Mouse (Mus musculus) midbrain, embryonic 14.5 days (tissue): ENCODE data around the gene Pum1. TPM values are rescaled to one million over a fixed set of nuclear protein-coding genes. Genes with fewer than 3 reads are reported as not detected.

Source experiments
- ATAC-seq: fragments of 200-750 bp; cut with Nextera tagmentation; 2 replicates; pipeline ENCODE4 v1.8.0; 2017; ENCODE audit warnings: moderate number of reproducible peaks, moderate library complexity; ENCODE audit not compliant: low FRiP score, low TSS enrichment
- DNase-seq: peaks from one replicate; pipeline ENCODE4 v3.0.0-alpha.2; 2015
- H3K27ac ChIP-seq: fragments of 300-500 bp; sonication (generic); replicated peaks from 2 replicates; pipeline ENCODE4 v1.5.1; 2014; ENCODE audit warnings: mild to moderate bottlenecking, low read depth, low read length, moderate library complexity
- H3K27me3 ChIP-seq: fragments of 300-500 bp; sonication (generic); 2 replicates; pipeline ENCODE4 v1.6.1; 2014; ENCODE audit warnings: low read length, control low read depth, mixed read lengths; ENCODE audit not compliant: control insufficient read depth, insufficient read depth
- H3K36me3 ChIP-seq: fragments of 300-500 bp; sonication (generic); 2 replicates; pipeline ENCODE4 v1.6.1; 2014; ENCODE audit warnings: low read length, control low read depth; ENCODE audit not compliant: control insufficient read depth, insufficient read depth
- H3K4me1 ChIP-seq: fragments of 300-500 bp; sonication (generic); 2 replicates; pipeline ENCODE4 v1.6.1; 2014; ENCODE audit warnings: mild to moderate bottlenecking, antibody characterized with exemption, low read length, control low read depth; ENCODE audit not compliant: control insufficient read depth, insufficient read depth
- H3K4me2 ChIP-seq: fragments of 300-500 bp; sonication (generic); 2 replicates; pipeline ENCODE4 v1.6.1; 2014; ENCODE audit warnings: mild to moderate bottlenecking, low read length, moderate library complexity
- H3K4me3 ChIP-seq: fragments of 300-500 bp; sonication (generic); replicated peaks from 2 replicates; pipeline ENCODE4 v1.5.1; 2014; ENCODE audit warnings: low read depth, low read length
- H3K9ac ChIP-seq: fragments of 300-500 bp; sonication (generic); replicated peaks from 2 replicates; pipeline ENCODE4 v1.6.1; 2014; ENCODE audit warnings: mild to moderate bottlenecking, low read length, moderate library complexity
- H3K9me3 ChIP-seq: fragments of 300-500 bp; sonication (generic); 2 replicates; pipeline ENCODE4 v1.6.1; 2016; ENCODE audit warnings: low read length, control low read depth, mixed read lengths; ENCODE audit not compliant: control insufficient read depth
- WGBS: fragments of 180-500 bp; shearing (Covaris S2); extraction: QIAGEN DNeasy Blood & Tissue Kit; methylation state at CpG from one replicate; pipeline ENCODE4 v1.1.7; 2014; 5-methylcytosine and 5-hydroxymethylcytosine counted together
- polyA plus RNA-seq: library from polyadenylated mRNA; unstranded; fragments of >200 nt; fragmentation: Nextera tagmentation; extraction: Ambion mirVana; gene quantifications from 2 replicates; pipeline ENCODE4 v1.2.1, GENCODE M21; 2014

The Pum1 gene
- polyA plus RNA-seq, 1 experiment from 2014 or later, result 116 TPM

DNA sequence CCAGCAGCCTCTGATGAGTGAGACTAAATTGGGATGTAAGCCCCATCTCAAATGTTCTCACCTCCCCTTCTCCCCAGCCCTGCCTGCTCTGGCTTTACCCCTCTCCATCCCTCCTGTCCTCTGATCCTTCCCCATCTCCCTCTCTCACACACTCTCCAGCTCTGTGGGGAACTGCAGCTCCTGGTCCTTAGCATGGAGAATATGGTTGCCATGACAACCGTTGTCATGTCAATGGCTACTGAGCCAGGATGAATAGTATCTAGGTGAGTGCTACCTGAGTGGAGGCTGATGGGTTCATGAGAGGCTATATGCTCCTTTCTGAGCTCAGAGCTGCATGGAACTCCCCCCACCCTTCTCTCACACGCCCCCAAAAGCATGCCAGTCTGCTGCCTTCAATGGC is 150.8 kb downstream of the Pum1 start:
- peaks cover 55% of the 10 kb centered on the region for H3K4me1 ChIP-seq
- peak overlapping the region; percentile 93 for H3K27ac ChIP-seq
- 39% methylated on average over 2 of the region's 2 CpGs for WGBS
- H3K9me3 ChIP-seq, result no peaks in the 10 kb centered on the region
- peaks cover 5% of the 10 kb centered on the region for H3K36me3 ChIP-seq
- peak overlapping the region; percentile 49 for H3K9ac ChIP-seq
- DNase-seq, result peak; percentile 94
- no peaks in the 10 kb centered on the region for H3K27me3 ChIP-seq
- H3K4me2 ChIP-seq, result peak overlapping the region; percentile 46
- ATAC-seq, result peak; percentile 65; the same call in 1 of the 2 replicates
- H3K4me3 ChIP-seq, result no peak overlapping the region

DNA sequence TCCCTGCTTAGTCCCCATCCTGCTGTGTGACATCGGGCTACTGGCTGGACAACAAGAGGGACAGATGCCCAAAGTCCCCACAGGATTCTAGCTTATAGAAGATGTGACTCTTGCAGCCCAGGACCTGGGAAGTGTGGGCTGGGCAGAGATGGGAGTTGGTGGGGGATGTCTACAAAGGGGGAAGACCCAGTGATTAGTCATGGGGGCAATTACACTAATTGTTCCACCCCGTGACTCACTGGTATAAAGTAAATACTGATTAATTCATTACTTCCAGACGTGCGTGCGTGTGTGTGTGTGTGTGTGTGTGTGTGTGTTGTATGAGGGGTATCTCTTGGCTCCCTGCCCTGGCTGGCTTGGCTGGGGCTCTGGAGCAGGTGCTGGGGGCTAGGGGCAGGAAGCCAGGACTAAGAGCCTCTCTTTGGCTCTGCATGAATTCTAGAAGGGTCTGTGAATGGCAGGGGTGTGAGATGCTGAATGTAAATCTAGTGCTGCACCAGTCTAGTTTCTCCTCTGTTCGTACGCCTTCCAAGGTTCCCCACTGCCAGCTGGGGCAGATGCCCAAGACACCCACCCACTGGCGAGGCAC is 151.7 kb downstream of the Pum1 start:
- no peak overlapping the region; the same call in 1 of the 2 replicates for H3K9ac ChIP-seq
- peak overlapping the region; percentile 46; the same call in 1 of the 2 replicates for H3K4me2 ChIP-seq

DNA sequence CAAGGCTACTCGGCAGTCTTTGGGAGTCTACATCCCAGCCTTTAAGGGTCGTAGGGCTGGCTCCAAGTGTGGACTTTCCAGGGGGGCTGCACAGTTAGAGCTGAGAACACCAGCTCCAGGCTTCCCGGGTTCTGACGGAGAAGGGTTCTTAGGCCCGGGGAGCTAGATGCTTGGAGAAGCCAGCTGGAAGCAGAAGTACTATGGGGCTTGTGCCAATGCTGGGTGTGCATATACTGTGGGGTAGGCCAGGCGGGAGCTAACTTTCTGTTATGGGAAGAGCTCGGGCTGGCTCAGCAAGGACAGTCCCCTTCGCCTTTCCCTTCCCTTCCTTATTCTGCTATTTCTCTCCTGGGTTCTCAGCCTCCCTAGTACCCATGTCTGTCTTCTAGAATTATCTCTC is 152.7 kb downstream of the Pum1 start:
- ATAC-seq, result no peak
- no peak overlapping the region for H3K4me2 ChIP-seq
- no peak for DNase-seq
- H3K4me1 ChIP-seq, result peaks cover 49% of the 10 kb centered on the region
- H3K27me3 ChIP-seq, result no peaks in the 10 kb centered on the region
- H3K27ac ChIP-seq, result 0 out of 2 replicates have a peak overlapping the region, but pooled peaks have one; percentile 93
- peaks cover 17% of the 10 kb centered on the region for H3K36me3 ChIP-seq
- 82% methylated on average over 8 of the region's 8 CpGs for WGBS
- no peak overlapping the region for H3K9ac ChIP-seq
- no peaks in the 10 kb centered on the region for H3K9me3 ChIP-seq
- H3K4me3 ChIP-seq, result no peak overlapping the region

More for the DNA sequence above, 151.7 kb downstream of the Pum1 start:
- peak; percentile 40 for ATAC-seq
- peak; percentile 79 for DNase-seq
- 44% methylated on average over 8 of the region's 8 CpGs for WGBS
- no peak overlapping the region for H3K4me3 ChIP-seq
- H3K27ac ChIP-seq, result peak overlapping the region; percentile 93
- H3K36me3 ChIP-seq, result peaks cover 10% of the 10 kb centered on the region
- H3K27me3 ChIP-seq, result no peaks in the 10 kb centered on the region
- H3K4me1 ChIP-seq, result peaks cover 50% of the 10 kb centered on the region
- H3K9me3 ChIP-seq, result no peaks in the 10 kb centered on the region

DNA sequence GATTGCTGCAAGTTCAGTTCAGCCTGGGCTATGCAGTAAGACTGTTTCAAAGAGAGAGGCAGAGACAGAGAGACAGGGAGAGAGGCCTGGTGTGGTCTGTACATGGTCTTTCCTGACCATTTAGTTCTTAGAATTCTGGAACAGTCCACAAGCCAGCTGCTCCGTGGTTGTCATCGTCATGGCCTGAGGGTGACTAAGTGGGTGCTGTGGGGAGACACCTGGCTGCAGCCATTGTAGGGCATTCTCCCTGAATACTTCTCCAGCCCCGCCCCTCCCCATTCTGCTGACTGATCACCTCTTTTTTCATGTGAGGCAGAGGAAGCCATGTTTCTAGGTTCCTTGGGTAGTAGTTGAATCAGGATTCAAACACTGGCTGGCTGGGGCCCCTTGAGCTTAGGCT is 156.7 kb downstream of the Pum1 start:
- ATAC-seq (no peak), DNase-seq (no peak)
- Histone ChIP-seq H3K4me3 (no peak overlapping the region), H3K27ac (no peak overlapping the region), H3K9ac (no peak overlapping the region), H3K4me2 (no peak overlapping the region), H3K27me3 (no peaks in the 10 kb centered on the region), H3K36me3 (peaks cover 49% of the 10 kb centered on the region), H3K4me1 (peaks cover 11% of the 10 kb centered on the region), H3K9me3 (no peaks in the 10 kb centered on the region)
- 91% methylated on average over 3 of the region's 3 CpGs for whole genome bisulfite sequencing

DNA sequence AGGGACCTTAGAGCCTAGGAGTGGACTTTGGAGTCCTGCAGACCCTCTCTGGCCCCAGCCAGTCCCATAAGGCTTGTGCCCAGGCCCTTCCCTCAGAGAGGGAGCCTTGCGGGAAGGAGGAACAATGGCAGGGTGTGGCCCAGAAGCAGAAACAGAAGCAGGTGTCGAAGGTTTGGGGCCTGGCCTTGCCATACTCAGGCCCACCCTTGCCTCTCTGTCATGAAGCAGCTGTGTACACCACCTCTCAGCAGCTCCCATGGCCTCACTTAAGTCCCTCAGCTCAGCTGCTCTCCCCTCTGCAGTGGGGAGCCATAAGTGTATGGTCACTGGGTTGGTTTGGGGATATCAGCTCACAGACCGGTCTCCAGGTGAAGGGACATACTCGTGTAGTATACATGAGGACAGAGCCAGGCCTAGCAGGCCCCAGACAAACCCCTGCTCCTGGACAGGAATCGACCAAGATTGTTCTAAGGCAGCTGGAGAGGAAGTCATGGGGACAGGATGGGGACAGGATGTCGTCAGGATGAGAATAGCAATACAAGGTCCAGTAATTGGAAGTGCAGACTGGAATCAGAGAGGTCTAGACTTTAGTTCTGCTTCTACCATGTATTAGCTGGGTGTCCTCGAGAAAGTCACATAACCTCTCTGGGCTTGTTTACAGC is 157.6 kb downstream of the Pum1 start:
- Histone ChIP-seq H3K36me3 (peaks cover 54% of the 10 kb centered on the region), H3K4me1 (peaks cover 2% of the 10 kb centered on the region; the same call in 1 of the 2 replicates), H3K9ac (no peak overlapping the region), H3K4me2 (no peak overlapping the region), H3K9me3 (no peaks in the 10 kb centered on the region), H3K4me3 (no peak overlapping the region), H3K27ac (0 out of 2 replicates have a peak overlapping the region, but pooled peaks have one; percentile 20), H3K27me3 (no peaks in the 10 kb centered on the region)
- 80% methylated on average over 7 of the region's 7 CpGs for WGBS
- DNase-seq (no peak), ATAC-seq (no peak)

DNA sequence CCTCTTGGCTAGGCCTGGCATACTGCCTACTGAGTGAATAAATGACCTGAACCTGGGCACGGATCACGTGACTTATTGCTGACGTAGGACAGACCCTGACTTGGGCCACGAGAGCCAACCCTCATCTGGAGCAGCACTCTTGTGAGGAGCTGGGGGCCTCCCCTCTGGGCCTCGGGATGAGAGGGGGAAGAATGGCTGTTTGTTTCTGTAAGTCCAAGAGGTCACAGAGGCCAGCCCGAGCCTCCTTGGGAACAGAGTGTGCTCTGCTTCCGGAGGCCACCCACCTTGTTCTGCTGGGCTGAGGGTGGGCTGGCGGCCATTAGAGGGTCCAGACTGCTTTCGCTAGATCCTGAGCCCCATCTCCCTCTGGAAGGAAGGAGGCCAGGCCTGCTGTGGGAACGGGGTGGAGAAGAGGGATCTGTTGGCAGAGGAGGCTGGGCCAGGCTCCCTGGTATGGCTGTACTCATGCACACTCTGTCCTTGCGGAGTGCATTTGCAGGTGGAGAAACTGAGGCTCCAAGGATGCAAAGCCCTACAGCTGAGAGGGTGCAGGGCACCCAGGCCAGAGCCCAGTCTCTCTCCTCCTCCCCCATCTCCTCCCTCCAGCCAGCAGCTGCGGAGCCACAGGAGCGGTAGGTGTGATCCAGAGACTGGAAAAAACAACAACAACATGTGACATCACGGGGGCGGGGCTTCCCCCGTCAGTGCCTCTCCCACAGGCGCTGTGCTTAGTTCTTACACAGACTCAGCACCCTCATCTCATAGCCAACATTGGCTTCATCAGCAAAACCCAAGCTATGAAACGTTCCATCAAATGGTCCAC is 165.9 kb downstream of the Pum1 start:
- H3K27me3 ChIP-seq, result no peaks in the 10 kb centered on the region
- H3K9me3 ChIP-seq, result no peaks in the 10 kb centered on the region
- 11% methylated on average over 18 of the region's 18 CpGs for WGBS
- H3K9ac ChIP-seq, result no peak overlapping the region
- H3K4me1 ChIP-seq, result 0 out of 2 replicates have a peak, but pooled peaks cover 7% of the 10 kb centered on the region
- H3K4me2 ChIP-seq, result no peak overlapping the region
- no peak overlapping the region for H3K4me3 ChIP-seq
- peaks cover 12% of the 10 kb centered on the region for H3K36me3 ChIP-seq
- H3K27ac ChIP-seq, result no peak overlapping the region
- DNase-seq, result peak; percentile 57
- peak; percentile 34; the same call in 1 of the 2 replicates for ATAC-seq

Other genes with a start within 250 kb of the Pum1 start
- gene Nkain1, start 89.1 kb upstream of the Pum1 start, polyA plus RNA-seq, result 25.7 and 76.6 TPM in 2 replicates
- gene Sdc3, start 129.2 kb downstream of the Pum1 start, polyA plus RNA-seq, result 95.3 and 95.7 TPM in 2 replicates
- gene Laptm5, start 249.8 kb downstream of the Pum1 start, polyA plus RNA-seq, result 14.3 and 31.7 TPM in 2 replicates